Mouse (Mus musculus) heart, postnatal 0 days (tissue): ENCODE results near the gene Pdf. TPM values are rescaled to one million over a fixed set of nuclear protein-coding genes. Genes with fewer than 3 reads are reported as not detected.

Source experiments
- ATAC-seq: fragments of 200-750 bp; cut with Nextera tagmentation; 2 replicates; pipeline ENCODE4 v1.8.0; 2017; ENCODE audit warnings: low read depth, moderate number of reproducible peaks, moderate library complexity; ENCODE audit not compliant: insufficient read depth
- DNase-seq: peaks from one replicate; pipeline ENCODE4 v3.0.0-alpha.2; 2016; ENCODE audit warnings: low spot score
- H3K27ac ChIP-seq: fragments of 300-500 bp; sonication (generic); 2 replicates; pipeline ENCODE4 v1.5.1; 2014; ENCODE audit warnings: low read depth, mild to moderate bottlenecking
- H3K27me3 ChIP-seq: fragments of 300-500 bp; sonication (generic); 2 replicates; pipeline ENCODE4 v1.6.1; 2014; ENCODE audit warnings: low read length, mixed read lengths; ENCODE audit not compliant: control insufficient read depth, insufficient read depth
- H3K36me3 ChIP-seq: fragments of 300-500 bp; sonication (generic); replicated peaks from 2 replicates; pipeline ENCODE4 v1.6.1; 2014; ENCODE audit warnings: low read length, mixed read lengths; ENCODE audit not compliant: control insufficient read depth, insufficient read depth
- H3K4me1 ChIP-seq: fragments of 300-500 bp; sonication (generic); 2 replicates; pipeline ENCODE4 v1.6.1; 2014; ENCODE audit warnings: antibody characterized with exemption; ENCODE audit not compliant: control insufficient read depth, insufficient read depth
- H3K4me2 ChIP-seq: fragments of 300-500 bp; sonication (generic); 2 replicates; pipeline ENCODE4 v1.6.1; 2014; ENCODE audit warnings: low read depth, mild to moderate bottlenecking, low read length, moderate library complexity
- H3K4me3 ChIP-seq: fragments of 300-500 bp; sonication (generic); 2 replicates; pipeline ENCODE4 v1.5.1; 2014; ENCODE audit warnings: low read depth, low read length
- H3K9ac ChIP-seq: fragments of 300-500 bp; sonication (generic); replicated peaks from 2 replicates; pipeline ENCODE4 v1.6.1; 2014; ENCODE audit warnings: low read depth, low read length, mixed read lengths
- H3K9me3 ChIP-seq: fragments of 300-500 bp; sonication (generic); replicated peaks from 2 replicates; pipeline ENCODE4 v1.6.1; 2016; ENCODE audit warnings: low read length; ENCODE audit not compliant: control insufficient read depth
- CTCF ChIP-seq: IDR thresholded peaks from 2 replicates; pipeline ENCODE4 v1.5.1; 2016; ENCODE audit warnings: antibody characterized with exemption, control low read depth, low read depth
- EP300 ChIP-seq: IDR thresholded peaks from 2 replicates; pipeline ENCODE4 v1.6.1; 2016; ENCODE audit warnings: antibody characterized with exemption, low read depth
- WGBS: fragments of 180-500 bp; shearing (Covaris S2); extraction: QIAGEN DNeasy Blood & Tissue Kit; methylation state at CpG from one replicate; pipeline ENCODE4 v1.1.7; 2014; 5-methylcytosine and 5-hydroxymethylcytosine counted together
- polyA plus RNA-seq: library from polyadenylated mRNA; unstranded; fragments of >200 nt; fragmentation: Nextera tagmentation; extraction: Ambion mirVana; gene quantifications from 2 replicates; pipeline ENCODE4 v1.2.1, GENCODE M21; 2015
- total RNA-seq: library from RNA; depleted of rRNA; stranded (reverse); fragments of >200 nt; gene quantifications from 2 replicates; pipeline ENCODE4 v1.2.3, GENCODE M21; 2014; ENCODE audit warnings: low replicate concordance; rRNA removed

The Pdf gene
- total RNA-seq: 90.4 and 94.8 TPM in 2 replicates
- 55.9 and 59.7 TPM in 2 replicates for polyA plus RNA-seq

GRCm38 (mm10) chr8:107048061-107048941 lies at the start of gene Pdf:
Gene Pdf, minus strand, starts transcription at chr8:107048614.
- Histone ChIP-seq H3K27ac (peak within 1 kb of the TSS; percentile 93), H3K9ac (peak within 1 kb of the TSS; percentile 77), H3K4me2 (peak within 1 kb of the TSS; percentile 87), H3K9me3 (no peaks in the 10 kb centered on the region), H3K27me3 (no peaks in the 10 kb centered on the region), H3K4me3 (peak within 1 kb of the TSS; percentile 88), H3K36me3 (peaks cover 71% of the 10 kb centered on the region), H3K4me1 (0 out of 2 replicates have a peak, but pooled peaks cover 13% of the 10 kb centered on the region)
- TF ChIP-seq EP300 (no peak; the same call in 1 of the 2 replicates), CTCF (no peak)
- peak; percentile 78 for DNase-seq
- ATAC-seq: peak; percentile 87
- under 1% methylated on average over 87 of the region's 87 CpGs for WGBS

- Histone ChIP-seq H3K4me1 (peaks cover 9% of the 10 kb centered on the region), H3K36me3 (peaks cover 12% of the 10 kb centered on the region), H3K27ac (peak within 1 kb of the TSS; percentile 94), H3K9me3 (no peaks in the 10 kb centered on the region), H3K4me3 (peak within 1 kb of the TSS; percentile 88), H3K27me3 (no peaks in the 10 kb centered on the region), H3K9ac (peak within 1 kb of the TSS; percentile 80), H3K4me2 (peak within 1 kb of the TSS; percentile 83)
- DNase-seq (peak; percentile 97), ATAC-seq (peak; percentile 94)
- TF ChIP-seq CTCF (no peak), EP300 (no peak)
- 3% methylated on average over 38 of the region's 39 CpGs for WGBS
These were observed 48.1 kb upstream of the Pdf start, which contains the start of gene Terf2 for GRCm38 (mm10) chr8:107096366-107097036. Gene Terf2, minus strand, starts transcription at chr8:107096547.

- peaks cover 18% of the 10 kb centered on the region for H3K36me3 ChIP-seq
- H3K27me3 ChIP-seq: no peaks in the 10 kb centered on the region
- under 1% methylated on average over 51 of the region's 53 CpGs for WGBS
- no peak for TF ChIP-seq EP300
- no peak for TF ChIP-seq CTCF
- no peak; the same call in 1 of the 2 replicates for ATAC-seq
- peak overlapping the region; percentile 88 for H3K4me3 ChIP-seq
- H3K4me2 ChIP-seq: peak overlapping the region; percentile 83
- peak overlapping the region; percentile 80 for H3K9ac ChIP-seq
- no peak for DNase-seq
- peaks cover 9% of the 10 kb centered on the region for H3K4me1 ChIP-seq
- H3K9me3 ChIP-seq: no peaks in the 10 kb centered on the region
- H3K27ac ChIP-seq: peak overlapping the region; percentile 94
These were observed 47.4 kb upstream of the Pdf start for GRCm38 (mm10) chr8:107095717-107096365.

DNA sequence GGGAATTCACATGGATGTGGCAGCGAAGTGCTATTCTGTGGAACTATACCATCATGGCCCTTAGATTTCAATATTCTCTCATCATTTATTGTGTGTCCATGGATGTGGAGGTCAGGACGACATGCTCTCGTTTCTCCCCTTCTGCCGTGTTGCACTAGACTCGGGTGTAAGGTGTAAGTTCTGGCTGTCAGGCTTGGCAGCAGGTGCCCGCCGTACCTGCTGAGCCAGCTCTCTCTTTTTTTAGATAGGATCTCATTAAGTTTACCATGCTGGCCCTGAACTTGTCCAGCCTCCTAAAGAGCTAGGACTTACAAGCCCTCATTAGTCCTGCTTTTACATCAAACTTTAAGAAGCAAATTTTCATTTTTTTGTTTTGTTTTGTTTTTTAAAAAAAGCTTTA lies 42.1 kb upstream of the Pdf start:
- no peak for DNase-seq

DNA sequence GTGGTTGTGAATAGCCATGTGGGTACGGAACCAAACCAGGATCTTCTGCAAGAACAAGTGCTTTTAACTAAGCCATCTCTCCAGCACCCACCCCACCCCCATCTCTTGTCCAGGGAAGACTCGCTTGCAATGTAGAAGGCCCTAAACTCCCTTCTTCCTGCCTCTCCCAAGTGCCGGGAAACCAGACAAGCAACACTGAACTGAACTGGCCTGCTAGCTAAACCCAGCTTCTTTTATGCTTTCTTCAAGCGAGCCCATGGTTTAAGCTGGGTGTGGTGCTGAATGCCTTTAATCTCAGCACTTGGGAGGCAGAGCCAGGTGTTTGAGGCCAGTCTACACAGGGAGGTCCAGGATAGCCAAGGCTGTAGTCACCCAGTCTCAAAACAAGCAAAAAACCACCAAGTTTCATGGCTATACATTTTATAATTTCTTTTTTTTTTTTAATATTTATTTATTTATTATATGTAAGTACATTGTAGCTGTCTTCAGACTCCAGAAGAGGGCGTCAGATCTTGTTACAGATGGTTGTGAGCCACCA lies 40.2 kb upstream of the Pdf start:
- H3K9me3 ChIP-seq: no peaks in the 10 kb centered on the region
- H3K36me3 ChIP-seq: peaks cover 48% of the 10 kb centered on the region
- no peaks in the 10 kb centered on the region for H3K4me1 ChIP-seq
- DNase-seq (no peak), ATAC-seq (no peak)
- H3K9ac ChIP-seq: no peak overlapping the region
- WGBS: 95% methylated on average over 5 of the region's 5 CpGs
- no peaks in the 10 kb centered on the region for H3K27me3 ChIP-seq
- H3K4me3 ChIP-seq: no peak overlapping the region
- no peak for TF ChIP-seq EP300
- no peak for TF ChIP-seq CTCF
- H3K27ac ChIP-seq: no peak overlapping the region
- no peak overlapping the region for H3K4me2 ChIP-seq

More for the DNA sequence above, 42.1 kb upstream of the Pdf start:
- ATAC-seq: no peak
- H3K4me2 ChIP-seq: no peak overlapping the region
- H3K9me3 ChIP-seq: no peaks in the 10 kb centered on the region
- peaks cover 9% of the 10 kb centered on the region for H3K4me1 ChIP-seq
- 95% methylated on average over 7 of the region's 7 CpGs for WGBS
- no peak overlapping the region for H3K9ac ChIP-seq
- H3K27me3 ChIP-seq: no peaks in the 10 kb centered on the region
- TF ChIP-seq CTCF (no peak), EP300 (no peak)
- H3K4me3 ChIP-seq: no peak overlapping the region
- no peak overlapping the region for H3K27ac ChIP-seq
- peaks cover 49% of the 10 kb centered on the region for H3K36me3 ChIP-seq
